Mouse (Mus musculus): ENCODE data around the gene Asic2.

Gene Asic2

GRCm38 (mm10) chr11:81913071-81913470 is 55.2 kb downstream of the Asic2 start:
- no peaks in the 10 kb centered on the region for H3K27me3 ChIP-seq (ENCODE audit: control insufficient read depth, insufficient read depth, low read length, poor library complexity, severe bottlenecking)
- no peaks in the 10 kb centered on the region for H3K36me3 ChIP-seq (ENCODE audit: control insufficient read depth, insufficient read depth, low read length, poor library complexity, severe bottlenecking)
- DNase-seq (ENCODE audit: low read depth, low spot score) = peak; percentile 48

- Histone ChIP-seq H3K36me3 (ENCODE audit: control insufficient read depth, insufficient read depth, low read length, poor library complexity, severe bottlenecking) (no peaks in the 10 kb centered on the region), H3K27me3 (ENCODE audit: control insufficient read depth, insufficient read depth, low read length, poor library complexity, severe bottlenecking) (no peaks in the 10 kb centered on the region)
- peak; percentile 10 for DNase-seq (ENCODE audit: low read depth, low spot score)
Measured at GRCm38 (mm10) chr11:81909397-81909894, 58.8 kb downstream of the Asic2 start.

DNA sequence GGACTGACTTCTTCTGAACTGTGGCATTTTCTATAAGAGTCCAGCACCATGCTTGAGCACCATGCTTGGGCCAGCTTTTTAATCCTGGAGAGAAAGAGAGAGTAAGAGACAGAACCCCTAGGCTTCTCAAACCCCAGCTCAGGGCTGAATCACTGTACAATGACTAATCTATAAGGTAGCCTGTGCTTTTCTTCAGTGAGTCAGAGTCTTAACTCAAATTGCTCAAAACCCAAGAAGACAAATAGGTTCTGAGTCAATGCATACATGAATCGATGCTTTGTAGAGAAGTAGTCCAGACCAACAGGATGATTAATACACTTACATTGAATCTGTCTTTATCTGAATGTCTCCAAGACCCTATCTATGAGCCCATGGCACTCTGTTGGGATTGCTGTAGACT is 59.5 kb downstream of the Asic2 start:
- Histone ChIP-seq H3K27me3 (ENCODE audit: control insufficient read depth, insufficient read depth, low read length, poor library complexity, severe bottlenecking) (no peaks in the 10 kb centered on the region), H3K36me3 (ENCODE audit: control insufficient read depth, insufficient read depth, low read length, poor library complexity, severe bottlenecking) (no peaks in the 10 kb centered on the region)
- DNase-seq (ENCODE audit: low read depth, low spot score) = no peak

DNA sequence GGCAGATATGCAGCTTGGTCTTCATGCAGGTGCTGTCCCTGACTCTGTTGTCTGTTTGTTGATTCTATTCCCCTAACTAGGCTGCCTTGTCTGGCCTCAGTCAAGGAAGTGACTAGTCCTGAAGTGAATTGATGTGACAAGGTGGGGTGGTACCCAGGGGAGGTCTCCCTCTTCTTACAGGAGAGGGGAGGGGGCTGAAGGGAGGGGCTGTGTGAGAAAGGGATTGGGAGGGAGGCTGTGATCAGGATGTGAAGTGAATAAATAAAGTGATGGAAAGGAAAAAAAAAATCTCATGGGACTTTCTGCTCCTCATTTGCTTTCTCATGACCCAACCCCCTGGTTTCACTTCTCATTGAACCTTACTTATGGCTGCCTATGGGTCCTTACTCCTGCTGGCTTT is 65.9 kb downstream of the Asic2 start:
- H3K36me3 ChIP-seq (ENCODE audit: control insufficient read depth, insufficient read depth, low read length, poor library complexity, severe bottlenecking) = no peaks in the 10 kb centered on the region
- H3K27me3 ChIP-seq (ENCODE audit: control insufficient read depth, insufficient read depth, low read length, poor library complexity, severe bottlenecking) = no peaks in the 10 kb centered on the region; the same call in 1 of the 2 replicates
- DNase-seq (ENCODE audit: low read depth, low spot score) = peak; percentile 53

- Histone ChIP-seq H3K36me3 (ENCODE audit: control insufficient read depth, insufficient read depth, low read length, poor library complexity, severe bottlenecking) (no peaks in the 10 kb centered on the region), H3K27me3 (ENCODE audit: control insufficient read depth, insufficient read depth, low read length, poor library complexity, severe bottlenecking) (no peaks in the 10 kb centered on the region; the same call in 1 of the 2 replicates)
- no peak for DNase-seq (ENCODE audit: low read depth, low spot score)
Measured at GRCm38 (mm10) chr11:81897547-81898354, 70.5 kb downstream of the Asic2 start.

DNA sequence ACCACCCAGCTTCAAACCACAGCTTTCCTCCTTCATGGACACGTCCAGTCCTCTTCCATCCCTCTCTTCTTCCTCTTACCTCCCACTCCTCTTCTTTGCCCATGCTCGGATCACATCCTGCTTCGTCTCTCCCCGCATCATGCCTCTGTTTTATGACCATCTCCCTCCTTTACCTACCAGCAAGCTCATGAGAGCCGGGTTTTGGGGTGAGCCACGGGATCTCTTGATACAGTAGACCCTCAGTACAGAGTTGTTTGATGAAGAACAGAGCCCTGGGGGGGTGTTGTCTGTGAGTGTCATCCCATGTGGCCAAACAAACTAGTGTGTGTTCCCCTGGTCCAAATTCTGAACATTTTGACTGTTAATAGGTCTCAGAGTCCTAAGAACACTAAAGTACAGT is 71.7 kb downstream of the Asic2 start:
- DNase-seq (ENCODE audit: low read depth, low spot score) = no peak
- no peaks in the 10 kb centered on the region; the same call in 1 of the 2 replicates for H3K27me3 ChIP-seq (ENCODE audit: control insufficient read depth, insufficient read depth, low read length, poor library complexity, severe bottlenecking)
- no peaks in the 10 kb centered on the region for H3K36me3 ChIP-seq (ENCODE audit: control insufficient read depth, insufficient read depth, low read length, poor library complexity, severe bottlenecking)

DNA sequence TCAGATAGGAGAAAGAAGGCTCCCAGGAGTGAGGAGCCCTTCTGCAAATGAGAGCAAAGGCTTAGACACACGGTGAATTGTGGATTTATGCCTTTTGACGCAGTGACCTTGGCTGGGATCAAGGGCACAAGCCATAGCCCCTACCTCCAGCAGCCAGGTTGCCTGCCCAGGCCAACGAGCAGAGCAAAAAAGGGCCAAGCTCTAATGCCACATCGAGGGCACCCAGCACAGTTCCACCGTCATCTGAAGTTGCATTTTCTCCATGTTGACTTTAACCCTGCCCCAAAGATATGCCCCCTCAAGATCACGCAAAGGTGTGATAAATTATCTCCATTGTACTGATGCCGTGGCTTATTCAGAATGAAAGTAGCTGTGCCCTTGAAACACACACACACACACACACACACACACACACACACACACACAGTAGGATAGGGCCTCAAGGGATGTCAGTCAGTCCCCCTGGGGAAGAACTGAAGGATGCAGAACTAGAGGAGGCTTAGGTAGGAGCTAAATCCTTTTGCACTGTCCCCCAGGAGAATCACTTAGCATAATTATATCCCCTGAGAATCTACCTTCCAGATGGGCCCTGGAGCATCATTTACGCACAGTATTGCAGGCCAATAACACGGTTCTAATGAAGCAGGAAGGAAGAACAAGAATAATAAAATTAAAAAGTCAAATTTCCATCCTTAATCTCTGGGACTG is 96.6 kb downstream of the Asic2 start:
- Histone ChIP-seq H3K36me3 (ENCODE audit: control insufficient read depth, insufficient read depth, low read length, poor library complexity, severe bottlenecking) (no peaks in the 10 kb centered on the region), H3K27me3 (ENCODE audit: control insufficient read depth, insufficient read depth, low read length, poor library complexity, severe bottlenecking) (no peaks in the 10 kb centered on the region)
- DNase-seq (ENCODE audit: low read depth, low spot score) = no peak

- H3K27me3 ChIP-seq (ENCODE audit: control insufficient read depth, insufficient read depth, low read length, poor library complexity, severe bottlenecking) = no peaks in the 10 kb centered on the region
- DNase-seq (ENCODE audit: low read depth, low spot score) = no peak
- H3K36me3 ChIP-seq (ENCODE audit: control insufficient read depth, insufficient read depth, low read length, poor library complexity, severe bottlenecking) = no peaks in the 10 kb centered on the region
Measured at GRCm38 (mm10) chr11:81865661-81866382, 102.4 kb downstream of the Asic2 start.

DNA sequence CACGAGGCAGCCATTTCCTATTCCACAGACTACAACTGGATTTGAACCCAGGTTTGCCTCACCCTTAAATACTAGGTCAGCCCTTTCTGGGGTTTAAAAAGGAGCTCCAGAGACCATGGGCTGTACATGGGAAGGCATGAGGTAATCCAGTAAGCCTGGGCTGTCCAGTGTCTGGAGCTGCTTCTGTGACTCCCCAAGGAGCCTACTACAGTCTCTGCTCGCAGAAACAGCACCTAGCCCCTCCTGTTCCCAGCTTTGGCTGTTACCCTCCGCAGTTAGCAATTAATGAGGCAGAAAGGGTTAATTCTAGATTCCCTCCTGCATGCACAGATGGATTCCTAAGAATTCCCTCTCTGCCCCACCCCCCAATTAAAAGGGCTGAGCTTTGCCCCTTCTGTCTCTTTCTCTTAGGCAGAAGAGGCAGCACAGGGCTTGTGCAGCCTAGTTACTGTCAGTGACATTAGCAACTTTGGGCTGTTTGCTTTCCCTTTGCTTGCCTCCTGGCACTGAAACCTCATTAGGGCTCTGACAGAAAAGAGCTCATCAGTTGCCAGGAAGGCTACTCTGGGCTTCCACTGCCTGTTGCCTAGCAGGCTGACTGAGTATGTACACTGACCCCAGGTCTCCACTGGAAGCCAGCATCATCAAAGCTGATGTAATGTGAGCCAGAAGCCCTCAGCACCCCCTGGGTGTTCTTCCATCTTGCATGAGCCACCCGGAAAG is 107.8 kb downstream of the Asic2 start, which contains the start of gene 5530401A14Rik:
TSS of gene 5530401A14Rik (plus strand) at position 424 of the 723 bp plus-strand sequence.
- no peak for DNase-seq (ENCODE audit: low read depth, low spot score)
- no peaks in the 10 kb centered on the region for H3K36me3 ChIP-seq (ENCODE audit: control insufficient read depth, insufficient read depth, low read length, poor library complexity, severe bottlenecking)
- no peaks in the 10 kb centered on the region for H3K27me3 ChIP-seq (ENCODE audit: control insufficient read depth, insufficient read depth, low read length, poor library complexity, severe bottlenecking)

DNA sequence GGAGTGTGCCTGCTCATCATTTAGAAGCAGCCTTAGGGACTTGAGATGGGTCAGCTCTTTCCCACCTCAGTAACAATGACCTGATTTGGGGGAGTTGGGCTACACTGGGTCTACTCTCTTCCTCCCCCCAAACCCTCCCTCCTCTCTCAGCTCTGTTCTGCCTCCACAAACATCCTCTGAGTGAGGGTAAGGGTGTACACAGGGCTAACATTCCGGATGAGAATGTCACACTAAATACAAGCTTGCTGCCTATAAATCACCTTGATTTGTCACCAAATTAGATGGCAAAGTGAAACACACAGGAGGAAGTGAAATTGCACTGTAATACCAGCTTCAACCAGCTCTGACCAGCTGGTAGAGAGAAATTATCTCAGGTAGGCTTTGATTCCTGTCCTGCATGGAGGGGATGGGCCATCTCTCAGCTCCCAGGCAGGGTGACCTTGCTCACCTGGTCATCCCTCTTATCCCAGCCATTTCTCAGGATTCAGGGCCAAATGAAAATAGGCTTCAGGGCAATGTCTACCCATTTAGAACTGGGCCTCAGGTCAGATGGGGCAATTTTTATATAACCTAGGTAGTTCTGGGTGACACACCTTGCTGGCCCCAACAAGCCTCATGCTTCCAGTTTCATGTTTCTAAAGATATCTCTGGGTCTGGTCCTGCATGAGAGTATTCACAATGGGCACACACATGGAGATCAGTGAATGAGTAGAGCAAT is 120.3 kb downstream of the Asic2 start:
- peak; percentile 42 for DNase-seq (ENCODE audit: low read depth, low spot score)
- Histone ChIP-seq H3K36me3 (ENCODE audit: control insufficient read depth, insufficient read depth, low read length, poor library complexity, severe bottlenecking) (no peaks in the 10 kb centered on the region), H3K27me3 (ENCODE audit: control insufficient read depth, insufficient read depth, low read length, poor library complexity, severe bottlenecking) (no peaks in the 10 kb centered on the region)

DNA sequence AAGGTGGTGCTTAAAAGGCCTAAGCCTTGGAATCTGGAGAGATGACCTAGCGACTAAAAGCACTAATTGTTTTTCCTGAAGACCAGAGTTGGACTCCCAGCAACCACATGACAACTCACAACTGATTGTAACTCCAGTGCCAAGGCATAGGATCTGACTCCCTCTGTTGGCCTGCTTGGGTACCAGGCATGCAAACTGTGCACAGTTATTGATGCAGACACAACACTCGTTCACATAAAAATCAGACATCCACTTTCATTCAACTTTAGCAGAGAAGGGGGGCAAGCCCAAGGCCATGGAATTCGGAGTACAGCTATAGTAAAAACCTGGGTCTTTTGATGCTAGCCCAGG is 122.6 kb downstream of the Asic2 start:
- Histone ChIP-seq H3K36me3 (ENCODE audit: control insufficient read depth, insufficient read depth, low read length, poor library complexity, severe bottlenecking) (no peaks in the 10 kb centered on the region), H3K27me3 (ENCODE audit: control insufficient read depth, insufficient read depth, low read length, poor library complexity, severe bottlenecking) (no peaks in the 10 kb centered on the region)
- DNase-seq (ENCODE audit: low read depth, low spot score) = no peak

DNA sequence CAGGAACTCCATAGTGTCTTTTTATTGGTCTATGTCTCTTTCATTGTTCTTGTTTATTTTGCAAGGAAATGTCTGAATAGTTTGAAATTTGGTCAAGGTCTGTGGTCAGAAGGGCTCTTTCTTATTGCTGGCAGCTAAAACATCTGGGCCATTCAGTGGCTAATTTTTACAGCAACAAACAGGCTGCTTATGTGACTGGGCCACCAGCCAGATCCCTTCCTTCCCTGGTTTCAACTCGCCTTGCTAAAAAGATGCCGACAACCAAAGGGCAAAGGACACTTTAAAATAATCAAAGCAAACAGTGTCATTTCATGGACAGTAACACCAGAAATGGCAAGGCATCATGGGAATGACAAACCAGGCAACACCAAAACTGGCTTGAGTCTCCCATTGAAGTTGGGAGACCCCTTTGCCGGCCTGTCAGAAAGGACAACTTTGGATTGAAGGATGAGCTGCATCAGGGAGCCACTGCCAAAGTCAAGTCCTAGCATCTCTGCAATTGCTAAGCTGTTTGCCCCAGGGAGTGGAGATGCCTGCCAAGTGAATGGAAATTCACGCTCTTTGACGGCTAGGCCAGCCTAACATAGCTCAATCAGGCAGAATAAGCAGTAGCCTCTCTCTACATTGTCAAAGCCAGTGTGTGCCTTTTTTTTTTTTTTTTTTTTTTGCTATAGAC is 123.1 kb downstream of the Asic2 start:
- H3K36me3 ChIP-seq (ENCODE audit: control insufficient read depth, insufficient read depth, low read length, poor library complexity, severe bottlenecking) = no peaks in the 10 kb centered on the region
- no peaks in the 10 kb centered on the region for H3K27me3 ChIP-seq (ENCODE audit: control insufficient read depth, insufficient read depth, low read length, poor library complexity, severe bottlenecking)
- DNase-seq (ENCODE audit: low read depth, low spot score) = no peak

DNA sequence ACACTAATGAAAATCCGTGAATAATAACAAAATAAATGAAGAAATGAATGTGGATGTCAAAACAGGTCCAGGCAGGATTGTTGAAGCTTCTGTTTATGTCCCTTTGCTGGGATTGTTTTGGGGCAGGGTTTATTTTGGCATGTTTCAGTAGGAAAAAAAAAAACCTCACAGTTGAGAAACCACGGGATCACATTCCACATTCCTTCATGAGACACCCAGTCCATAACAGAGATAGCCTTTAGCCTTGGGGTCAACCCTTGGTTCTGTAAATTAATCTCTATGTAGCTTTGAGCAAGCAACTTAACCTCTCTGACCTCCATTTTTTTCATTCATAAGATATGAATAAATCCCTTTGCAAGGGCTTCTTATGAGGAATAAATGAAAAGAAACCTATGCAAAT is 127.3 kb downstream of the Asic2 start:
- H3K36me3 ChIP-seq (ENCODE audit: control insufficient read depth, insufficient read depth, low read length, poor library complexity, severe bottlenecking) = no peaks in the 10 kb centered on the region
- no peak for DNase-seq (ENCODE audit: low read depth, low spot score)
- no peaks in the 10 kb centered on the region for H3K27me3 ChIP-seq (ENCODE audit: control insufficient read depth, insufficient read depth, low read length, poor library complexity, severe bottlenecking)

Measured in splenic B cell, adult 2 months (primary cell).